Mouse (Mus musculus) MEL (cell line): ENCODE data around the gene Edem1.

Experiments
- CTCF ChIP-seq, 3 experiments: IDR thresholded peaks in 2 of 3; conservative IDR thresholded peaks in 1 of 3; 2 replicates each; pipeline ENCODE4 v1.5.1; 2011 to 2012; ENCODE audit warnings: low read length in 3 of 3, low read depth in 2 of 3, mild to moderate bottlenecking in 2 of 3, improper control_type of control experiment in 1 of 3, inconsistent platforms in 1 of 3, mixed read lengths in 1 of 3, moderate library complexity in 1 of 3; ENCODE audit not compliant: control insufficient read depth in 1 of 3, insufficient read depth in 1 of 3, poor library complexity in 1 of 3, severe bottlenecking in 1 of 3
- MAZ ChIP-seq: IDR thresholded peaks from 2 replicates; pipeline ENCODE4 v1.6.1; 2012; ENCODE audit warnings: low read depth, mild to moderate bottlenecking, inconsistent platforms, low read length, improper control_type of control experiment
- RAD21 ChIP-seq: IDR thresholded peaks from 2 replicates; pipeline ENCODE4 v1.6.1; 2011; ENCODE audit warnings: mild to moderate bottlenecking, low read depth, low read length, improper control_type of control experiment
- ZC3H11A ChIP-seq: IDR thresholded peaks from 2 replicates; pipeline ENCODE4 v1.6.1; 2012; ENCODE audit warnings: low read depth, mild to moderate bottlenecking, inconsistent platforms, low read length, improper control_type of control experiment

- TF ChIP-seq RAD21 (no peak), CTCF (IDR thresholded peaks at IDR 0.05 in 2 of 3, conservative IDR thresholded peaks at IDR 0.05 in 1 of 3; ENCODE audit: control insufficient read depth in 1 of 3, insufficient read depth in 1 of 3, low read depth in 2 of 3, low read length in 3 of 3, poor library complexity in 1 of 3, severe bottlenecking in 1 of 3) (no peak), MAZ (no peak), ZC3H11A (no peak)
Observed at GRCm38 (mm10) chr6:108796706-108797105, 31.7 kb upstream of the Edem1 start.
